Mouse (Mus musculus) neural tube, embryonic 10.5 days (tissue): ENCODE results near the gene Zfp13.
"Not testable (repeated sequence)": the region's sequence is repeated elsewhere in the genome, so short reads cannot be mapped to it uniquely, and the experiment has no call there.

Experiments used
- DNase-seq: peaks from one replicate; pipeline ENCODE4 v3.0.0-alpha.2; 2017; ENCODE audit warnings: low spot score; ENCODE audit errors: extremely low spot score

Zfp13 gene

GRCm38 (mm10) chr17:23533591-23534490 lies 65.4 kb downstream of the Zfp13 start:
- not testable (repeated sequence) for DNase-seq

GRCm38 (mm10) chr17:23531408-23531807 lies 67.9 kb downstream of the Zfp13 start:
- DNase-seq, result not testable (repeated sequence)
